Mouse (Mus musculus): ENCODE measurements around the gene Antxr1. TPM values are rescaled to one million over a fixed set of nuclear protein-coding genes. Genes with fewer than 3 reads are reported as not detected.
A peak's percentile ranks its signal among the peaks of the same experiment; 100 is the strongest.

Gene Antxr1
- 28.6 and 29.1 TPM in 2 replicates for polyA plus RNA-seq (2014; fragmentation: Nextera tagmentation; extraction: Ambion mirVana)

- H3K4me2 ChIP-seq (ENCODE audit: low read depth, low read length), result peak within 1 kb of the TSS; percentile 83
- under 1% methylated on average over 41 of the region's 54 CpGs for WGBS
- peak; percentile 64 for ATAC-seq (ENCODE audit: low read depth)
- peak within 1 kb of the TSS; percentile 95 for H3K9ac ChIP-seq (ENCODE audit: low read depth, low read length)
- H3K36me3 ChIP-seq (ENCODE audit: control insufficient read depth, insufficient read depth, low read length), result no peaks in the 10 kb centered on the region
- peaks cover 24% of the 10 kb centered on the region for H3K4me1 ChIP-seq (ENCODE audit: control insufficient read depth, insufficient read depth, low read length)
- no peaks in the 10 kb centered on the region for H3K9me3 ChIP-seq (ENCODE audit: control insufficient read depth, low read length)
- H3K27me3 ChIP-seq (replicated peaks; ENCODE audit: control insufficient read depth, insufficient read depth, low read length), result no peaks in the 10 kb centered on the region
- DNase-seq (ENCODE audit: low spot score), result peak; percentile 88
- peak within 1 kb of the TSS; percentile 96 for H3K27ac ChIP-seq (replicated peaks; ENCODE audit: low read depth, low read length)
- H3K4me3 ChIP-seq (ENCODE audit: low read depth, low read length), result peak within 1 kb of the TSS; percentile 87
These were observed at the start of gene Antxr1 for GRCm38 (mm10) chr6:87335091-87335934. Gene Antxr1 (minus strand): TSS chr6:87335821.

GRCm38 (mm10) chr6:87384761-87385160 is 49.1 kb upstream of the Antxr1 start:
- Histone ChIP-seq H3K27ac (replicated peaks; ENCODE audit: low read depth, low read length) (no peak overlapping the region), H3K9ac (ENCODE audit: low read depth, low read length) (no peak overlapping the region), H3K4me3 (ENCODE audit: low read depth, low read length) (0 out of 2 replicates have a peak overlapping the region, but pooled peaks have one; percentile 31), H3K4me2 (ENCODE audit: low read depth, low read length) (peak overlapping the region; percentile 67), H3K36me3 (ENCODE audit: control insufficient read depth, insufficient read depth, low read length) (no peaks in the 10 kb centered on the region), H3K9me3 (ENCODE audit: control insufficient read depth, low read length) (no peaks in the 10 kb centered on the region), H3K27me3 (replicated peaks; ENCODE audit: control insufficient read depth, insufficient read depth, low read length) (peaks cover 14% of the 10 kb centered on the region), H3K4me1 (ENCODE audit: control insufficient read depth, insufficient read depth, low read length) (peaks cover 6% of the 10 kb centered on the region; the same call in 1 of the 2 replicates)
- WGBS, result 40% methylated on average over 5 of the region's 6 CpGs
- ATAC-seq (ENCODE audit: low read depth) (no peak), DNase-seq (ENCODE audit: low spot score) (peak; percentile 41)

GRCm38 (mm10) chr6:87383926-87384691 is 48.5 kb upstream of the Antxr1 start:
- peaks cover 6% of the 10 kb centered on the region; the same call in 1 of the 2 replicates for H3K4me1 ChIP-seq (ENCODE audit: control insufficient read depth, insufficient read depth, low read length)
- H3K9me3 ChIP-seq (ENCODE audit: control insufficient read depth, low read length), result no peaks in the 10 kb centered on the region
- peak overlapping the region; percentile 67 for H3K4me2 ChIP-seq (ENCODE audit: low read depth, low read length)
- peak overlapping the region; percentile 39; the same call in 1 of the 2 replicates for H3K9ac ChIP-seq (ENCODE audit: low read depth, low read length)
- no peaks in the 10 kb centered on the region for H3K36me3 ChIP-seq (ENCODE audit: control insufficient read depth, insufficient read depth, low read length)
- 6% methylated on average over 24 of the region's 24 CpGs for WGBS
- peak; percentile 43 for DNase-seq (ENCODE audit: low spot score)
- ATAC-seq (ENCODE audit: low read depth), result 0 out of 2 replicates have a peak, but pooled peaks have one; percentile 37
- H3K27ac ChIP-seq (replicated peaks; ENCODE audit: low read depth, low read length), result no peak overlapping the region
- peaks cover 14% of the 10 kb centered on the region for H3K27me3 ChIP-seq (replicated peaks; ENCODE audit: control insufficient read depth, insufficient read depth, low read length)
- peak overlapping the region; percentile 31 for H3K4me3 ChIP-seq (ENCODE audit: low read depth, low read length)

GRCm38 (mm10) chr6:87373057-87373456 is 37.4 kb upstream of the Antxr1 start, which contains the start of gene Gkn2:
Gene Gkn2 (plus strand): TSS chr6:87373357.
- no peaks in the 10 kb centered on the region for H3K27me3 ChIP-seq (replicated peaks; ENCODE audit: control insufficient read depth, insufficient read depth, low read length)
- no peaks in the 10 kb centered on the region for H3K9me3 ChIP-seq (ENCODE audit: control insufficient read depth, low read length)
- ATAC-seq (ENCODE audit: low read depth), result no peak
- no peaks in the 10 kb centered on the region for H3K4me1 ChIP-seq (ENCODE audit: control insufficient read depth, insufficient read depth, low read length)
- WGBS, result 85% methylated on average over 9 of the region's 9 CpGs
- H3K36me3 ChIP-seq (ENCODE audit: control insufficient read depth, insufficient read depth, low read length), result no peaks in the 10 kb centered on the region
- no peak for DNase-seq (ENCODE audit: low spot score)
- H3K4me2 ChIP-seq (ENCODE audit: low read depth, low read length), result no peak within 1 kb of the TSS
- H3K27ac ChIP-seq (replicated peaks; ENCODE audit: low read depth, low read length), result no peak within 1 kb of the TSS
- no peak within 1 kb of the TSS for H3K9ac ChIP-seq (ENCODE audit: low read depth, low read length)
- no peak within 1 kb of the TSS for H3K4me3 ChIP-seq (ENCODE audit: low read depth, low read length)

GRCm38 (mm10) chr6:87369223-87369622 is 33.6 kb upstream of the Antxr1 start:
- Histone ChIP-seq H3K4me2 (ENCODE audit: low read depth, low read length) (no peak overlapping the region), H3K4me1 (ENCODE audit: control insufficient read depth, insufficient read depth, low read length) (no peaks in the 10 kb centered on the region), H3K9ac (ENCODE audit: low read depth, low read length) (no peak overlapping the region), H3K4me3 (ENCODE audit: low read depth, low read length) (no peak overlapping the region), H3K36me3 (ENCODE audit: control insufficient read depth, insufficient read depth, low read length) (no peaks in the 10 kb centered on the region), H3K27ac (replicated peaks; ENCODE audit: low read depth, low read length) (no peak overlapping the region), H3K9me3 (ENCODE audit: control insufficient read depth, low read length) (no peaks in the 10 kb centered on the region), H3K27me3 (replicated peaks; ENCODE audit: control insufficient read depth, insufficient read depth, low read length) (no peaks in the 10 kb centered on the region)
- ATAC-seq (ENCODE audit: low read depth), result no peak
- no peak for DNase-seq (ENCODE audit: low spot score)
- WGBS, result 88% methylated on average over 5 of the region's 5 CpGs

DNA sequence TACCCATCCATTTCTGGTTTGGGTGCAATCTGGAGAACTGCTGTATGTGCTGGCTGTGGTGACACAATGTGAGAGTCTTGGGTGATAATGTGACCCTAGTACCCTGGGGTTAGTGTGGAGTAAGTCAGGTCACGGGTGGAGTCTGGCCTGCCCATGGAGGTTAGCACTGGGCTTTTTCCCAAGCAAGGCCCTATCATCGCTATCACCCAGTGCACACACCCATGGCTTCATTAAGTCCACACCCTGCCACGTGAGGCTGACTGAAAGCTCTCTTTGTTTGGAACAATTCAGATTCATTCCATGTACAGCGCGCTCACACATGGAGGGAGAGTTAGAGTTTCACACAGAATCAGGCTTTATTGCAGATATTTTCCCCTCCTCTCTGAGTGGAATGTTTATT is 18.8 kb upstream of the Antxr1 start:
- 63% methylated on average over 5 of the region's 5 CpGs for WGBS
- H3K9ac ChIP-seq (ENCODE audit: low read depth, low read length), result no peak overlapping the region
- no peaks in the 10 kb centered on the region for H3K36me3 ChIP-seq (ENCODE audit: control insufficient read depth, insufficient read depth, low read length)
- DNase-seq (ENCODE audit: low spot score) (peak; percentile 36), ATAC-seq (ENCODE audit: low read depth) (no peak)
- no peak overlapping the region for H3K4me2 ChIP-seq (ENCODE audit: low read depth, low read length)
- no peak overlapping the region for H3K4me3 ChIP-seq (ENCODE audit: low read depth, low read length)
- H3K27ac ChIP-seq (replicated peaks; ENCODE audit: low read depth, low read length), result peak overlapping the region; percentile 15; the same call in 1 of the 2 replicates
- H3K27me3 ChIP-seq (replicated peaks; ENCODE audit: control insufficient read depth, insufficient read depth, low read length), result no peaks in the 10 kb centered on the region
- no peaks in the 10 kb centered on the region for H3K4me1 ChIP-seq (ENCODE audit: control insufficient read depth, insufficient read depth, low read length)
- H3K9me3 ChIP-seq (ENCODE audit: control insufficient read depth, low read length), result no peaks in the 10 kb centered on the region

DNA sequence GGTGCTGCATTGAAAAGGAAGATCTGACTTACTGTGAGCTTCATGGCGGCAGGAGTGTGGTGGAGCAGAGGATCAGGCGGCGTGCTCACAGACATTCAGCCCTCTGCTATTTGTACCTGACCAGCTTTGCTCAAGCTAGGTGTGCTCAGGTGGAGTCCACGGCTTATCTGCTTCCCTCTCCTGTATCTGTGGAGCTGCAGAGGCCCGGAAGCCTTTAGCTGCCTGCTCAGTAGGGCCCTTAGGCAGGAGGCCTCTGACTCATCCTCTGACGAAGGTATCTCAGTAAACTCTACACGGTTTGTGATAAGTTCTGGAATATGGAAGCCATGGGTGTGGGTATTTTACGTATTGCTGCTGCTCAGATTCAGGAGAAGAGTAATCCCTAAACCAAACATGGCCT is 15.2 kb upstream of the Antxr1 start, which contains the start of gene Gkn1:
Gkn1 (minus strand) TSS at position 114 of the 400 bp plus-strand sequence.
- H3K27me3 ChIP-seq (replicated peaks; ENCODE audit: control insufficient read depth, insufficient read depth, low read length), result no peaks in the 10 kb centered on the region
- H3K4me2 ChIP-seq (ENCODE audit: low read depth, low read length), result no peak within 1 kb of the TSS
- H3K4me3 ChIP-seq (ENCODE audit: low read depth, low read length), result no peak within 1 kb of the TSS
- H3K9ac ChIP-seq (ENCODE audit: low read depth, low read length), result no peak within 1 kb of the TSS
- no peaks in the 10 kb centered on the region for H3K36me3 ChIP-seq (ENCODE audit: control insufficient read depth, insufficient read depth, low read length)
- H3K27ac ChIP-seq (replicated peaks; ENCODE audit: low read depth, low read length), result no peak within 1 kb of the TSS
- H3K4me1 ChIP-seq (ENCODE audit: control insufficient read depth, insufficient read depth, low read length), result no peaks in the 10 kb centered on the region
- 95% methylated on average over 8 of the region's 8 CpGs for WGBS
- no peak for DNase-seq (ENCODE audit: low spot score)
- ATAC-seq (ENCODE audit: low read depth), result no peak
- no peaks in the 10 kb centered on the region for H3K9me3 ChIP-seq (ENCODE audit: control insufficient read depth, low read length)

- WGBS, result 27% methylated on average over 6 of the region's 6 CpGs
- H3K9me3 ChIP-seq (ENCODE audit: control insufficient read depth, low read length), result no peaks in the 10 kb centered on the region
- H3K9ac ChIP-seq (ENCODE audit: low read depth, low read length), result no peak overlapping the region; the same call in 1 of the 2 replicates
- H3K4me1 ChIP-seq (ENCODE audit: control insufficient read depth, insufficient read depth, low read length), result peaks cover 19% of the 10 kb centered on the region
- H3K27ac ChIP-seq (replicated peaks; ENCODE audit: low read depth, low read length), result no peak overlapping the region
- no peaks in the 10 kb centered on the region for H3K27me3 ChIP-seq (replicated peaks; ENCODE audit: control insufficient read depth, insufficient read depth, low read length)
- no peaks in the 10 kb centered on the region for H3K36me3 ChIP-seq (ENCODE audit: control insufficient read depth, insufficient read depth, low read length)
- H3K4me3 ChIP-seq (ENCODE audit: low read depth, low read length), result no peak overlapping the region; the same call in 1 of the 2 replicates
- no peak for DNase-seq (ENCODE audit: low spot score)
- ATAC-seq (ENCODE audit: low read depth), result no peak
- peak overlapping the region; percentile 83; the same call in 1 of the 2 replicates for H3K4me2 ChIP-seq (ENCODE audit: low read depth, low read length)
These were observed 294 bp upstream of the Antxr1 start for GRCm38 (mm10) chr6:87335935-87336295.
